Mouse (Mus musculus) CD4-positive helper T cell, adult 2 months (primary cell): ENCODE results near the gene Olfr747.
"Not testable (repeated sequence)": the region's sequence is repeated elsewhere in the genome, so short reads cannot be mapped to it uniquely, and the experiment has no call there.

Source experiments
- DNase-seq: peaks from one replicate; pipeline ENCODE4 v3.0.0-alpha.2; 2012; ENCODE audit warnings: low read depth, missing footprints, low spot score

Gene Olfr747

DNA sequence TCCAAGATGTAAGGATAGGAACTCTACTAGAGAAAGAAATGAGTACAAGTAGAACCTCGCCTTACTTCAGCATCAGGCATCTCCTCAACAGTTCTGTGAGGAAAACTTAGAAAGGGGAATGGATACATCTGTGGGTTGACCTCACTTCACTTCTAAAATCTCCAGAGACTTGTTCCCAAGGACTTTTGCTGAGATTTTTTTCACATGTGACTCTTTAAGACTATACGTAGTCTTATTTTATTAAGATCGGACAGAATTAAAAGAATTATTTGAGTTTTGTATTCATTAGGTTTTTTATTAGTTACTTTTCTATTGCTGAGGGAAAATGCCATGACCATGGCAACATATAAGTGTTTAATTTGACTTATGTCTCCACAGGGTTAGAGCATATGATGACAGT, at the start of gene Olfr747:
TSS of gene Olfr747 (minus strand) at position 101 of the 400 bp plus-strand sequence.
- no peak for DNase-seq

DNA sequence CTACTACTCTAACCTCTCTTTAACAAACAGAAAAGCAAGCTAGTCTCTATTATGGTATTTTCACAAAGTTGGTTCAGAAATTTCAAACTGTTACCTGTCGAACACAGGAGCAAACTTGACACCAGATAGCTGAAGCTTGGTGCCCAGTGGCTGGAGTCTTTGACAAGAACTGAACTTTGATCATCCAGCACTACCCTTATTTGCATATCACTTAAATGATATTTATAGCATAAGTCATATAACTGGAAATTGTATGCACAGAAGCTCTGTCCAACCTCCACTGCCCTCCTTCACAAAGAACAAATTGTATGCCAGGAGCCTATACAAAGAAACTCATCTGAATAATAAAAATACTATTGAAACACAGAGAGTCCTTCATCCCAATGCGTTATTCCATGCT, 48.6 kb upstream of the Olfr747 start:
- no peak for DNase-seq

DNA sequence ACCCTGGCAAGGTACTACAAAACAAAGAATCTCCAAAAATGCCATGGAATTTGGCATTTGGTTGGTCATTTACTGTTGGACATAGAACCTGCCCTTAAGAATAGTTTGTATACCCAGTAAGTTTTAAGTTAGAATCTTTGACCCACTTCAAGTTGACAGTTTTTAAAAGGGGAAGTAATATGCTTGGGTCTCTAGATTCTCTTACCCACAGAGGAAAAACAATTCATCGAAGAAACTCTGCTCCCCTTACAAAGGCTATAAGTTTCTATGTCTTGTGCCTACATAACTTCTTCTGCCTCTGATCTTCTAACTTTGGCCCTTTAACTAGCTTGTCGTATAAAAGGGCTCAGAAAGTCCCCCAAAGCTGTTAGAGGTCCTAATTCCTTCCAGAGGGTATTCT, 47.3 kb upstream of the Olfr747 start:
- DNase-seq, result no peak

DNA sequence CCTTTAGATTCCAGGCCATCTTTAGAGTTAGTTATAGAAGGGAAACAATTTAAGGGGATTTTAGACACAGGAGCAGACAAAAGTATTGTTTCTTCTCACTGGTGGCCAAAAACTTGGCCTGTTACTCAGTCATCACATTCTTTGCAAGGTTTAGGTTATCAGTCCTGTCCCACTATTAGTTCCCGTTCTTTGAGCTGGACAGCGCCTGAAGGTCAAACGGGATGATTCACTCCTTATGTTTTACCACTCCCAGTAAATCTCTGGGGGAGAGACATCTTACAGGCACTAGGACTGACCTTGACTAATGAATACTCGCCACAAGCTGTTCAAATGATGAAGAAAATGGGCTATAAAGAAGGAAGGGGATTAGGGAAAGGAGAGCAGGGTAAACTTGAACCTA, 29.4 kb upstream of the Olfr747 start:
- DNase-seq, result not testable (repeated sequence)

DNA sequence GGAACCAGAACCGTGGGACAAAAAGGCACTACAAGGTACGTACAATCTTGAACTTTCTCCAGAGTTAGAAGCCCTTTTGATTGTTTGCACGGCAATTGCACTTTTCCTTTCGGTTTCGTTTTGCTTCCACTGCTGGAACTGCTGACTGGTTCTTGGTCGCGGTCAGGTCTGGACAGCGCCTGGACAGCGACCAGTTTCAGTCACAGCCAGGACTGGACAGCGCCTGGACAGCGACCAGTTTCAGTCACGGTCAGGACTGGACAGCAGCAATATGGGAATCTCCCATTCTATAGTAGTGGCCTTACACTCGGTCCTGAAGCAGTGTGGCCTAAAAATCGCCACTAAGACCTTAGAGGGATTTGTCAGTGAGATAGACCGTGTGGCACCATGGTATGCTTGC, 26.9 kb upstream of the Olfr747 start:
- not testable (repeated sequence) for DNase-seq

DNA sequence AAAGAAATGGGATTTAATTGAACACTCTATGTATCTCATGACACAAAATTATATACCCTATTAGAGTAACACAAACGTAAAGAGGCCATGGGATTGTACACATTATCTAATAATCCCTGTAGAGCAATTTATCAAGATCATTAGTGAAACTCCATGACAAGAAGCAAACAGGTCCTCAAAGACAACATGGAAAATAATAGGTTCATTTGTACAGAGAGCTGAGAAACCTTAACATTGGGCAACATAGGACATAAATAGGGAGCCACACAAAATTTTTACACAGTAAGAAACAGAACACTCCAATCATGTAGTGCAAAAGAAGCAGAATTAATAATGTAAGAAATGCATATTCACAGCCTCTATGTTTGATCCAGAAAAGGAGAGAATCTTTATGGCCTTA, 14.1 kb upstream of the Olfr747 start, which contains the start of gene Olfr748:
TSS of gene Olfr748 (plus strand) at position 301 of the 400 bp plus-strand sequence.
- DNase-seq, result no peak

DNA sequence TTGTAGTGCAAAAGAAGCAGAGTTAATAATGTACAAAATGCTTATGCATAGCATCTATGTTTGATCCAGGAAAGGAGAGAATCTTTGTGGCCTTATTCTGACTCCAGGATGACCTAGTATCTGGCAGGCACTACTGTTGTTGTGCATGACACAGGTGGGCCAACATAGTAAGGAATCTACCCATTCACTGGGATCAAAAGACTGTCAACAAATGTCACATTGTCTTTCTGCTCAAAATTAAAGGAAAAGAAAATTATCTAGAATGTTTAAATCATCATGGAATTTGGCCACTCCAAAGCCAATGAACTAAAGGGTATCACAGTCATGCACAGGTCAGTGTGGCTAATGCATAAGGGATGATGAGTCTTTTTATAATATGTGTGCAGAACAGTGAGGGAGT, 46.2 kb downstream of the Olfr747 start, which contains the start of gene Olfr746:
TSS of gene Olfr746 (plus strand) at position 301 of the 400 bp plus-strand sequence.
- no peak for DNase-seq

DNA sequence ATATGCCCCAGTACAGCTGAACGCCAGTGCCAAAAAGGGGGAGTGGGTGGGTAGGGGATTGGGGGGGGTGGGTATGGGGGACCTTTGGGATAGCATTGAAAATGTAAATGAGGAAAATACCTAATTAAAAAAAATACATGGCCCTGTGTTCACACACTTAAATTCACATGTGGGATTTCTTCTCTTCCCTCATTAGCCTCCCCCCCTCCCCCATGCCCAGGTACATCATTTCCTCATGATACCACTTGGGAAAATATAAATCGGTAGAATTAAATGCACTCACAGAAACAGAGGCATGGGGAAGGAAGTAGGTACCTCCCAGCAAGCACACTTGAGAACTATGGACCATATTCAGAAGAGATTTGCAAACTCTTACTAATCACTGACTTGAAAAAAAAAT, 53.9 kb downstream of the Olfr747 start, which contains the start of gene Olfr745:
TSS of gene Olfr745 (plus strand) at position 301 of the 400 bp plus-strand sequence.
- DNase-seq, result no peak
